Mouse (Mus musculus) thymus, postnatal 0 days (tissue): ENCODE data around the gene Elane. TPM values are rescaled to one million over a fixed set of nuclear protein-coding genes. Genes with fewer than 3 reads are reported as not detected.

Experiments
- DNase-seq: peaks from one replicate; pipeline ENCODE4 v3.0.0-alpha.2; 2015; ENCODE audit warnings: low spot score
- polyA plus RNA-seq: library from polyadenylated mRNA; unstranded; fragments of >200 nt; fragmentation: Nextera tagmentation; extraction: Ambion mirVana; gene quantifications from 2 replicates; pipeline ENCODE4 v1.2.1, GENCODE M21; 2015

Elane gene
- polyA plus RNA-seq, 1 experiment from 2014 or later: 0.74 TPM

GRCm38 (mm10) chr10:79857894-79858293 is 28.2 kb upstream of the Elane start:
- no peak for DNase-seq

- DNase-seq: no peak
These were observed 27.5 kb upstream of the Elane start for GRCm38 (mm10) chr10:79858416-79859074.

- no peak for DNase-seq
These were observed 26.9 kb upstream of the Elane start for GRCm38 (mm10) chr10:79859116-79859515.

GRCm38 (mm10) chr10:79860079-79860911 is 25.8 kb upstream of the Elane start:
- DNase-seq: no peak

- DNase-seq: no peak
These were observed 24.6 kb upstream of the Elane start for GRCm38 (mm10) chr10:79861230-79862048.

GRCm38 (mm10) chr10:79862049-79862788 is 23.8 kb upstream of the Elane start:
- no peak for DNase-seq

- no peak for DNase-seq
These were observed 23.1 kb upstream of the Elane start for GRCm38 (mm10) chr10:79862925-79863324.

- DNase-seq: no peak
These were observed 21.5 kb upstream of the Elane start for GRCm38 (mm10) chr10:79864351-79865188.

- DNase-seq: no peak
These were observed 20.9 kb upstream of the Elane start for GRCm38 (mm10) chr10:79865189-79865601.

- no peak for DNase-seq
These were observed 20.2 kb upstream of the Elane start for GRCm38 (mm10) chr10:79865801-79866295.

GRCm38 (mm10) chr10:79866601-79867000 is 19.4 kb upstream of the Elane start:
- no peak for DNase-seq

- no peak for DNase-seq
These were observed 14.2 kb upstream of the Elane start for GRCm38 (mm10) chr10:79871845-79872244.

- no peak for DNase-seq
These were observed 13.2 kb upstream of the Elane start for GRCm38 (mm10) chr10:79872862-79873261.

- no peak for DNase-seq
These were observed 12.7 kb upstream of the Elane start for GRCm38 (mm10) chr10:79873313-79873712.

- no peak for DNase-seq
These were observed 12.2 kb upstream of the Elane start for GRCm38 (mm10) chr10:79873715-79874289.

- peak; percentile 31 for DNase-seq
These were observed 11.7 kb upstream of the Elane start, which contains the start of the genes Prtn3 and Plppr3 for GRCm38 (mm10) chr10:79874290-79874862. Prtn3 (plus strand) TSS chr10:79874476. Plppr3 (minus strand) TSS chr10:79874634.

- no peak for DNase-seq
These were observed 8.9 kb upstream of the Elane start for GRCm38 (mm10) chr10:79877174-79877573.

- DNase-seq: no peak
These were observed 8.3 kb upstream of the Elane start for GRCm38 (mm10) chr10:79877757-79878156.

GRCm38 (mm10) chr10:79879527-79879926 is 6.5 kb upstream of the Elane start:
- no peak for DNase-seq
